Mouse (Mus musculus): ENCODE data around the gene Txndc8. TPM values are rescaled to one million over a fixed set of nuclear protein-coding genes. Genes with fewer than 3 reads are reported as not detected.

The Txndc8 gene
- not detected in 2 replicates for total RNA-seq (2012; rRNA removed)

DNA sequence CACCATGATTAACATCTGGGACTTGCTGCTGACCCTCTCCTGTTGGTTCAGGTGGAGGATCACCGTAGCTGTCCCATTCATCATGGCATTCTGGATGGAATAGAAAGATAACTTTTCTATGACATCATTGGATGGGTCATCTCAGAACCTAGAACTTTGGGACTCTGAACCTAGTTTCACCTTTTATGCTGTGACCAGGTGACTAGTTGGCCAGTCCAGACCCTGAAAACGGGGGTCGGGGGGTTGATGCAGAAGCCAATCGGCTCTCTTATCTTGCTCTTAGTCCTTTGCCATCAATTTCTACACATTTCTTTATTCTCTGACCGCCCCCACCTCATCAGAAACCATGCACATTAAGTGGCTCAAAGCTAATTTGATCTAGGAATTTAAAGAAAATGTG, at the start of gene Txndc8:
Txndc8 (minus strand) TSS at position 101 of the 400 bp plus-strand sequence.
- in situ Hi-C loops (cut with MboI; ENCODE audit: low sequenced_read_pairs in 2 of 2, unreplicated experiment in 2 of 2), result no loop called here
- H3K27ac ChIP-seq (ENCODE audit: insufficient read depth, low read depth, low read length, poor library complexity, severe bottlenecking), result no peak within 1 kb of the TSS
- no peaks in the 10 kb centered on the region for H3K4me1 ChIP-seq (ENCODE audit: control insufficient read depth in 2 of 2, insufficient read depth in 2 of 2, low read length in 2 of 2, poor library complexity in 1 of 2)
- H3K36me3 ChIP-seq (ENCODE audit: control insufficient read depth, insufficient read depth, low read length, poor library complexity, severe bottlenecking), result no peaks in the 10 kb centered on the region
- no peaks in the 10 kb centered on the region for H3K9me3 ChIP-seq (ENCODE audit: control insufficient read depth, insufficient read depth, low read depth, low read length)
- DNase-seq (ENCODE audit: low read depth, low spot score), result no peak
- H3K9ac ChIP-seq (ENCODE audit: insufficient read depth, low read depth, low read length, poor library complexity, severe bottlenecking), result no peak within 1 kb of the TSS
- TF ChIP-seq ZNF384 (IDR thresholded peaks at IDR 0.05; ENCODE audit: low read depth, low read length), result no peak
- TF ChIP-seq MAFK (IDR thresholded peaks at IDR 0.05; ENCODE audit: insufficient read depth, low read depth, low read length), result no peak
- TF ChIP-seq HCFC1 (IDR thresholded peaks at IDR 0.05; ENCODE audit: borderline replicate concordance, insufficient read depth, low read length), result no peak
- TF ChIP-seq ZC3H11A (IDR thresholded peaks at IDR 0.05; ENCODE audit: borderline replicate concordance, low read depth, low read length), result no peak
- TF ChIP-seq CHD2 (IDR thresholded peaks at IDR 0.05; ENCODE audit: low read depth, low read length), result no peak
- H3K4me3 ChIP-seq (ENCODE audit: insufficient read depth in 1 of 2, low read depth in 1 of 2, low read length in 2 of 2, poor library complexity in 1 of 2, severe bottlenecking in 1 of 2), result no peak within 1 kb of the TSS

DNA sequence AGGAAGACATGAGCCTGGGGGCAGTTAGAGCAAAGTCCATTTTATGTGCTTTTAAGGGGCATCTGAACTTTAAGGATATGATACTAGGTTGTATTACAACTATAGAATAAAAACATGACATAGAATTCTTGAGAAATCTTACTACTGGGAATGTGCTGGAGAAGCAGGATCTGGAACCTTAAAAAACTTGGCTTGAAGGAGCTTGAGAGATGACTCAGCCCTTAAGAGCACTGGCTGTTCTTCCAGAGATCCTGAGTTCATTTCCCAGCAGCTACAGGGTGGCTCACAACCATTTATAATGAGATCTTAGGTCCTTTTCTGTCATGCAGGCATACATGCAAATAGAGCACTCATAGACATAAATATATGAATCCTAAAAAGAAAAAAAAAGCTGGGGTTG, 46.7 kb upstream of the Txndc8 start:
- no peak overlapping the region for H3K9ac ChIP-seq (ENCODE audit: insufficient read depth, low read depth, low read length, poor library complexity, severe bottlenecking)
- no peak overlapping the region for H3K27ac ChIP-seq (ENCODE audit: insufficient read depth, low read depth, low read length, poor library complexity, severe bottlenecking)
- H3K36me3 ChIP-seq (ENCODE audit: control insufficient read depth, insufficient read depth, low read length, poor library complexity, severe bottlenecking), result no peaks in the 10 kb centered on the region
- H3K4me3 ChIP-seq (ENCODE audit: insufficient read depth in 1 of 2, low read depth in 1 of 2, low read length in 2 of 2, poor library complexity in 1 of 2, severe bottlenecking in 1 of 2), result no peak overlapping the region
- no peak for TF ChIP-seq HCFC1 (IDR thresholded peaks at IDR 0.05; ENCODE audit: borderline replicate concordance, insufficient read depth, low read length)
- TF ChIP-seq CHD2 (IDR thresholded peaks at IDR 0.05; ENCODE audit: low read depth, low read length), result no peak
- in situ Hi-C loops (cut with MboI; ENCODE audit: low sequenced_read_pairs in 2 of 2, unreplicated experiment in 2 of 2), result no loop called here
- no peak for DNase-seq (ENCODE audit: low read depth, low spot score)
- H3K4me1 ChIP-seq (ENCODE audit: control insufficient read depth in 2 of 2, insufficient read depth in 2 of 2, low read length in 2 of 2, poor library complexity in 1 of 2), result no peaks in the 10 kb centered on the region
- H3K9me3 ChIP-seq (ENCODE audit: control insufficient read depth, insufficient read depth, low read depth, low read length), result no peaks in the 10 kb centered on the region

DNA sequence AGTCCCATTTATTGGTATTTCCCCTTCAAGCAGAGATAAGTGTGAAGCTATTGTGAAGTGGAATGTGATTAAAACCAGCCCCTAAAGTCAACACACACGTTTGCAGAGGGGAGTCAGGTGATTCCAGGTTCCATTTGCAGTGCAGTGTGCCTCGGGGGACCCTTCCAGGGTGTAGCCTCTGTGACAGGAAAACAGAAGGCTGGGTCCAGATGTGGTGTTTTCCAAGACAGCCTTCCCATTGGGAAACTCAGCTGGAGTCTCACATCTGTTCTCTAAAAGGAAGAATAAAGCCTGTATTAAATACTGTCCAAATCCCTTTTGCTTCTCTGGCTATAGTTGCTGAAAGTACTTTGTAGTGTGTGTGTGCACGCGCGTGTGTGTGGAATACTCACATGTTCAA, 45.5 kb upstream of the Txndc8 start:
- Histone ChIP-seq H3K27ac (ENCODE audit: insufficient read depth, low read depth, low read length, poor library complexity, severe bottlenecking) (no peak overlapping the region), H3K9me3 (ENCODE audit: control insufficient read depth, insufficient read depth, low read depth, low read length) (no peaks in the 10 kb centered on the region), H3K4me3 (ENCODE audit: insufficient read depth in 1 of 2, low read depth in 1 of 2, low read length in 2 of 2, poor library complexity in 1 of 2, severe bottlenecking in 1 of 2) (no peak overlapping the region), H3K4me1 (ENCODE audit: control insufficient read depth in 2 of 2, insufficient read depth in 2 of 2, low read length in 2 of 2, poor library complexity in 1 of 2) (no peaks in the 10 kb centered on the region), H3K36me3 (ENCODE audit: control insufficient read depth, insufficient read depth, low read length, poor library complexity, severe bottlenecking) (no peaks in the 10 kb centered on the region), H3K9ac (ENCODE audit: insufficient read depth, low read depth, low read length, poor library complexity, severe bottlenecking) (no peak overlapping the region)
- no peak for DNase-seq (ENCODE audit: low read depth, low spot score)
- in situ Hi-C loops (cut with MboI; ENCODE audit: low sequenced_read_pairs in 2 of 2, unreplicated experiment in 2 of 2), result no loop called here
- TF ChIP-seq CHD2 (IDR thresholded peaks at IDR 0.05; ENCODE audit: low read depth, low read length) (no peak), ZC3H11A (IDR thresholded peaks at IDR 0.05; ENCODE audit: borderline replicate concordance, low read depth, low read length) (no peak), HCFC1 (IDR thresholded peaks at IDR 0.05; ENCODE audit: borderline replicate concordance, insufficient read depth, low read length) (no peak), ZNF384 (IDR thresholded peaks at IDR 0.05; ENCODE audit: low read depth, low read length) (no peak), MAFK (IDR thresholded peaks at IDR 0.05; ENCODE audit: insufficient read depth, low read depth, low read length) (no peak)

GRCm38 (mm10) chr4:58050746-58051145, 41.8 kb upstream of the Txndc8 start:
- Histone ChIP-seq H3K9ac (ENCODE audit: insufficient read depth, low read depth, low read length, poor library complexity, severe bottlenecking) (no peak overlapping the region), H3K27ac (ENCODE audit: insufficient read depth, low read depth, low read length, poor library complexity, severe bottlenecking) (no peak overlapping the region), H3K9me3 (ENCODE audit: control insufficient read depth, insufficient read depth, low read depth, low read length) (no peaks in the 10 kb centered on the region), H3K36me3 (ENCODE audit: control insufficient read depth, insufficient read depth, low read length, poor library complexity, severe bottlenecking) (no peaks in the 10 kb centered on the region), H3K4me3 (ENCODE audit: insufficient read depth in 1 of 2, low read depth in 1 of 2, low read length in 2 of 2, poor library complexity in 1 of 2, severe bottlenecking in 1 of 2) (no peak overlapping the region), H3K4me1 (ENCODE audit: control insufficient read depth in 2 of 2, insufficient read depth in 2 of 2, low read length in 2 of 2, poor library complexity in 1 of 2) (no peaks in the 10 kb centered on the region)
- in situ Hi-C loops (cut with MboI; ENCODE audit: low sequenced_read_pairs in 2 of 2, unreplicated experiment in 2 of 2), result no loop called here
- DNase-seq (ENCODE audit: low read depth, low spot score), result no peak
- no peak for TF ChIP-seq CHD2 (IDR thresholded peaks at IDR 0.05; ENCODE audit: low read depth, low read length)
- no peak for TF ChIP-seq MAFK (IDR thresholded peaks at IDR 0.05; ENCODE audit: insufficient read depth, low read depth, low read length)
- TF ChIP-seq ZNF384 (IDR thresholded peaks at IDR 0.05; ENCODE audit: low read depth, low read length), result no peak
- TF ChIP-seq ZC3H11A (IDR thresholded peaks at IDR 0.05; ENCODE audit: borderline replicate concordance, low read depth, low read length), result no peak
- no peak for TF ChIP-seq HCFC1 (IDR thresholded peaks at IDR 0.05; ENCODE audit: borderline replicate concordance, insufficient read depth, low read length)

DNA sequence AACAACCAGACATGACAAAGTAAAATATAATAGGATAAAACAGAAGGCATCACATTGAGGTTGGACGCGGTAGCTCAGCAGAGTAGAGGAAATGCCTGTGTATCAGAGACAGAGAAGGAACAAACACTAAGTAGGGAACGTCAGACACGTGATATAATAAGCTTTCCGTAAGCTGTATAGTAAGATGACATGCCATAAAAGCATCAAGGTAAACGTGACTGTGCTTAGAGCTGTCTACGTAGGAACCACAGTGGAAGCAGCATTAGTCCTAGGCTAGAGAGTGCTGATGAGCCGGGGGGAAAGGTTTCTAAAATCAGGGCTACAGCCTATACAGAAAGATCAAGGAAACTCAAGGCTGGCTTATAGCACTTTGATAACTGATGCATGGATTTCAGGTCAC, 41.4 kb upstream of the Txndc8 start:
- H3K4me1 ChIP-seq (ENCODE audit: control insufficient read depth in 2 of 2, insufficient read depth in 2 of 2, low read length in 2 of 2, poor library complexity in 1 of 2), result no peaks in the 10 kb centered on the region
- H3K9me3 ChIP-seq (ENCODE audit: control insufficient read depth, insufficient read depth, low read depth, low read length), result no peaks in the 10 kb centered on the region
- H3K36me3 ChIP-seq (ENCODE audit: control insufficient read depth, insufficient read depth, low read length, poor library complexity, severe bottlenecking), result no peaks in the 10 kb centered on the region
- no peak overlapping the region for H3K27ac ChIP-seq (ENCODE audit: insufficient read depth, low read depth, low read length, poor library complexity, severe bottlenecking)
- TF ChIP-seq CHD2 (IDR thresholded peaks at IDR 0.05; ENCODE audit: low read depth, low read length), result no peak
- no peak for TF ChIP-seq ZC3H11A (IDR thresholded peaks at IDR 0.05; ENCODE audit: borderline replicate concordance, low read depth, low read length)
- no peak for TF ChIP-seq MAFK (IDR thresholded peaks at IDR 0.05; ENCODE audit: insufficient read depth, low read depth, low read length)
- no peak for TF ChIP-seq ZNF384 (IDR thresholded peaks at IDR 0.05; ENCODE audit: low read depth, low read length)
- no peak for TF ChIP-seq HCFC1 (IDR thresholded peaks at IDR 0.05; ENCODE audit: borderline replicate concordance, insufficient read depth, low read length)
- H3K4me3 ChIP-seq (ENCODE audit: insufficient read depth in 1 of 2, low read depth in 1 of 2, low read length in 2 of 2, poor library complexity in 1 of 2, severe bottlenecking in 1 of 2), result no peak overlapping the region
- in situ Hi-C loops (cut with MboI; ENCODE audit: low sequenced_read_pairs in 2 of 2, unreplicated experiment in 2 of 2), result no loop called here
- DNase-seq (ENCODE audit: low read depth, low spot score), result no peak
- no peak overlapping the region for H3K9ac ChIP-seq (ENCODE audit: insufficient read depth, low read depth, low read length, poor library complexity, severe bottlenecking)

Data from ES-E14 (cell line).